Mouse (Mus musculus): ENCODE data around the gene Erich6b.

Gene Erich6b

DNA sequence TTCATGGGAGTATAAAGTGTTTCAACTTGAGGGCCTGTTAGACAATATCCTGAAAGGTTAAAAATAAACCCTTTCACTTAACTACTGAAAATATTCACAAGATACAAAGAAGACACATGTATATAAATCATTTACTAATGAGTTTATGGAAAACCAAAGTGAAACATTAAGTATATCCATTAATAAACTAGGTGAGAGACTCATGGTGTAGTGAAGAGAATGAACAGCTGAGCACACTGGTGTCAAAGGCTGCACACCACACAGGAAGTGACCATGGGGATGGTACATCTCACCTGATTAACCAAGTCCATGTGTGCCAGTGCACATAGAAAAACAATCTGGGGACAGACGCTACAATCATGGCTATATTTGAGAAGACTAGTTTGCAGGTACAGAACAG, 66.9 kb downstream of the Erich6b start:
- no peak for DNase-seq

GRCm38 (mm10) chr14:75711731-75712130, 69.7 kb downstream of the Erich6b start:
- no peak for DNase-seq

DNA sequence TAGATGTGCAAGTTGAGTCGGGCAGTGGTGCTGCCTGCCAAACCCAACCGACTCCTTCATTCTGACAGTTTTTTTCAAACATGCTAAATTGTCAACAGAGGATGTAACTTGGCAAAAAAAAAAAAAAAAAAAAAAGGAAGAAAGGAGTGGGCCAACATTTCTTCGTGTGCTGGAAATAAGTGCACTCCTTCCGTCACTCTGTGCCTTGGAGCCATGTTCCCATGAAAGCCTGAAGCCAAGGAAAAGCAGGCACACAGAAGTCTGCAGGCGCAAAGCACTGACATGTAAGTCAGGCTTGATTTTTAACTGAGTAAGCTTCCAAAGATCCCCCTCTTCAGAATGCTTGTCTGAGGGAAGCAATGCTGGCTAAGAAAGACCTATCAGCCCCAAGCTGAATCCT, 70.6 kb downstream of the Erich6b start:
- DNase-seq: no peak

GRCm38 (mm10) chr14:75713661-75714060, 71.6 kb downstream of the Erich6b start:
- peak; percentile 14 for DNase-seq

- DNase-seq: no peak
Observed at GRCm38 (mm10) chr14:75716410-75716809, 74.4 kb downstream of the Erich6b start.

Measured in embryo, embryonic 11 days (tissue).